Mouse (Mus musculus) spleen, adult 2 months (tissue): ENCODE data around the gene Atp6v0a2.

ENCODE experiments used
- CTCF ChIP-seq: fragments of 200-500 bp; IDR thresholded peaks from 2 replicates; pipeline ENCODE4 v1.5.1; 2011; ENCODE audit warnings: mild to moderate bottlenecking, inconsistent platforms; ENCODE audit not compliant: insufficient read depth, insufficient read length, insufficient replicate concordance; ENCODE audit errors: extremely low read depth
- POLR2A ChIP-seq: fragments of 200-500 bp; IDR thresholded peaks from 2 replicates; pipeline ENCODE4 v1.6.1; 2011; ENCODE audit warnings: low read depth, low read length, inconsistent platforms

- TF ChIP-seq POLR2A (no peak), CTCF (no peak)
Measured at GRCm38 (mm10) chr5:124713741-124714140, 85.4 kb downstream of the Atp6v0a2 start.
